17 mouse cellular contexts compared by ENCODE assay signal in the genomic region with DNA sequence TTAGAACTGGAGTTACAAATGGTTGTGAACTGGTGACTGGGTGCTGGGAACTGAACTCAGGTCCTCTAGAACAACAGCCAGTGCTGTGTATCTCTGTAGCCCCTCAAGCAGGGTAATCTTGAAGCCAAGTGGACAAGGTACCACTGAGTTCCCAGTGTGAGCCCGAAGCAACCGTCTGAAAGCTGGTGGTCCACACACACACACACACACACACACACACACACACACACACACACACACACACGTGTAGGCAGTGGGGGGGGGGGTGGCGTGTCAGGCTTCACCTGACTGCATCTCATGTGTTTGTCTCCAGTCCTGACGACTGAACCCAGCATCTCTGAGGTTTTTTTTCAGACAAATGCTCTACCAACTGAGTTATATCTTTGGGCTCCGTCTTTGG.
"Had no signal": no experiment of that assay in that cellular context is flagged by ENCODE, and none has a peak within 500 bp of the region (broad histone marks: within the 10 kb centered on the region; RNA-seq: fewer than 3 reads in every experiment).

No protein-coding gene starts in this region.

- H3K9ac ChIP-seq: neural tube, embryonic 12.5 days; neural tube, embryonic 13.5 days; neural tube, embryonic 15.5 days; stomach, embryonic 15.5 days had no signal

- H3K27ac ChIP-seq: neural tube, embryonic 12.5 days; neural tube, embryonic 13.5 days; neural tube, embryonic 15.5 days; stomach, embryonic 15.5 days; stomach, postnatal 0 days had no signal

- H3K4me3 ChIP-seq: neural tube, embryonic 12.5 days; neural tube, embryonic 13.5 days; neural tube, embryonic 15.5 days; stomach, embryonic 15.5 days had no signal

- DNase-seq: retina, postnatal 1 day; right cerebral cortex, adult 18-20 months; right cerebral cortex, postnatal 14 days; right cerebral cortex, postnatal 25 days; right cerebral cortex, postnatal 4 days; spleen, adult 18-20 months; thymus, adult 18-20 months; thymus, adult 2 months; thymus, postnatal 14 days; thymus, postnatal 25 days; thymus, postnatal 36 days; thymus, postnatal 4 days had no signal

- H3K4me2 ChIP-seq: neural tube, embryonic 12.5 days; neural tube, embryonic 13.5 days; neural tube, embryonic 15.5 days; stomach, embryonic 15.5 days had no signal

- H3K9me3 ChIP-seq: neural tube, embryonic 12.5 days; neural tube, embryonic 13.5 days; neural tube, embryonic 15.5 days; stomach, embryonic 15.5 days had no signal

- H3K27me3 ChIP-seq: neural tube, embryonic 12.5 days; neural tube, embryonic 13.5 days; neural tube, embryonic 15.5 days; stomach, embryonic 15.5 days had no signal

- H3K4me1 ChIP-seq: neural tube, embryonic 12.5 days; neural tube, embryonic 13.5 days; neural tube, embryonic 15.5 days; stomach, embryonic 15.5 days had no signal

- H3K36me3 ChIP-seq: stomach, embryonic 15.5 days had no signal
